Mouse (Mus musculus) heart, embryonic 14.5 days (tissue): ENCODE results near the gene Ywhae. TPM values are rescaled to one million over a fixed set of nuclear protein-coding genes. Genes with fewer than 3 reads are reported as not detected.

Experiments
- ATAC-seq: fragments of 200-750 bp; cut with Nextera tagmentation; 2 replicates; pipeline ENCODE4 v1.8.0; 2017; ENCODE audit warnings: low read depth, moderate TSS enrichment; ENCODE audit not compliant: insufficient number of reproducible peaks, insufficient read depth, low FRiP score
- H3K27ac ChIP-seq, 2 experiments: fragments of 200-500 bp in 1 of 2; fragments of 300-500 bp in 1 of 2; sonication (generic) in 1 of 2; replicated peaks in 1 of 2; 2 replicates each; pipeline ENCODE4 v1.5.1; 2012 to 2014; ENCODE audit warnings: low read depth in 2 of 2, low read length in 2 of 2, control low read depth in 1 of 2, mild to moderate bottlenecking in 1 of 2, mixed read lengths in 1 of 2; ENCODE audit not compliant: control insufficient read depth in 1 of 2, insufficient read depth in 1 of 2
- H3K27me3 ChIP-seq: fragments of 300-500 bp; sonication (generic); 2 replicates; pipeline ENCODE4 v1.6.1; 2014; ENCODE audit warnings: mild to moderate bottlenecking, low read length, control low read depth; ENCODE audit not compliant: control insufficient read depth, insufficient read depth
- H3K36me3 ChIP-seq: fragments of 300-500 bp; sonication (generic); 2 replicates; pipeline ENCODE4 v1.6.1; 2014; ENCODE audit warnings: mild to moderate bottlenecking, control low read depth, low read length, mixed read lengths; ENCODE audit not compliant: control insufficient read depth, insufficient read depth
- H3K4me1 ChIP-seq, 2 experiments: fragments of 200-500 bp in 1 of 2; fragments of 300-500 bp in 1 of 2; sonication (generic) in 1 of 2; 2 replicates each; pipeline ENCODE4 v1.6.1; 2012 to 2014; ENCODE audit warnings: low read length in 2 of 2, control low read depth in 1 of 2, mixed read lengths in 1 of 2; ENCODE audit not compliant: control insufficient read depth in 2 of 2, insufficient read depth in 2 of 2
- H3K4me2 ChIP-seq: fragments of 300-500 bp; sonication (generic); 2 replicates; pipeline ENCODE4 v1.6.1; 2014; ENCODE audit warnings: mild to moderate bottlenecking, low read length
- H3K4me3 ChIP-seq, 2 experiments: fragments of 200-500 bp in 1 of 2; fragments of 300-500 bp in 1 of 2; sonication (generic) in 1 of 2; 2 replicates each; pipeline ENCODE4 v1.5.1; 2012 to 2014; ENCODE audit warnings: low read length in 2 of 2, mild to moderate bottlenecking in 2 of 2, control low read depth in 1 of 2, low read depth in 1 of 2, moderate library complexity in 1 of 2; ENCODE audit not compliant: control insufficient read depth in 1 of 2, insufficient read depth in 1 of 2
- H3K9ac ChIP-seq: fragments of 300-500 bp; sonication (generic); 2 replicates; pipeline ENCODE4 v1.6.1; 2014; ENCODE audit warnings: mild to moderate bottlenecking, low read length
- H3K9me3 ChIP-seq: fragments of 300-500 bp; sonication (generic); 2 replicates; pipeline ENCODE4 v1.6.1; 2016; ENCODE audit warnings: low read length, control low read depth; ENCODE audit not compliant: control insufficient read depth
- WGBS: fragments of 180-500 bp; shearing (Covaris S2); extraction: QIAGEN DNeasy Blood & Tissue Kit; methylation state at CpG from one replicate; pipeline ENCODE4 v1.1.7; 2014; 5-methylcytosine and 5-hydroxymethylcytosine counted together
- polyA plus RNA-seq: library from polyadenylated mRNA; unstranded; fragments of >200 nt; fragmentation: Nextera tagmentation; extraction: Ambion mirVana; gene quantifications from 2 replicates; pipeline ENCODE4 v1.2.1, GENCODE M21; 2014

The Ywhae gene
- polyA plus RNA-seq, 1 experiment from 2014 or later: 732 TPM

DNA sequence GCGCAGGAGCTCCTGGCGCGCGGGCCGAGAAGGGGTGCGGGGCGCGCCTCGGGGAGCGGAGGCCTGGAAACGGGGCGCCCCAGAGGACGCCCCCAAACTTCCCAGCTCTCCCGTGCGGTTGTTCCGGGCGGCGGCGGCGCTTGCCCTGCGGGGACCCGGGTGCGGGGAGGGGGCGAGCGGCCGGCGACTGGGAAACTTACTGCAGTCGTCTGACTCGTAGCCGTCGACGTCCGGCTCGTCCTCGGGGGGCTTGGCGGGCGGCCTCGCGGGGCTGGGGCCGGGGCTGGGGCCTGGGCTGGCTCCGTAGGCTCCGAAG, 62.6 kb downstream of the Ywhae start:
- H3K9ac ChIP-seq: peak overlapping the region; percentile 64
- peak overlapping the region; percentile 73 for H3K4me2 ChIP-seq
- H3K27ac ChIP-seq: no peak overlapping the region
- no peaks in the 10 kb centered on the region for H3K9me3 ChIP-seq
- peaks cover 0 to 10% of the 10 kb centered on the region in 2 experiments; a peak in 1 of 4 replicates for H3K4me1 ChIP-seq
- 2% methylated on average over 37 of the region's 42 CpGs for WGBS
- H3K36me3 ChIP-seq: no peaks in the 10 kb centered on the region
- H3K27me3 ChIP-seq: peaks cover 68% of the 10 kb centered on the region
- no peak for ATAC-seq
- peak overlapping the region; percentile 39 to 49 for H3K4me3 ChIP-seq

DNA sequence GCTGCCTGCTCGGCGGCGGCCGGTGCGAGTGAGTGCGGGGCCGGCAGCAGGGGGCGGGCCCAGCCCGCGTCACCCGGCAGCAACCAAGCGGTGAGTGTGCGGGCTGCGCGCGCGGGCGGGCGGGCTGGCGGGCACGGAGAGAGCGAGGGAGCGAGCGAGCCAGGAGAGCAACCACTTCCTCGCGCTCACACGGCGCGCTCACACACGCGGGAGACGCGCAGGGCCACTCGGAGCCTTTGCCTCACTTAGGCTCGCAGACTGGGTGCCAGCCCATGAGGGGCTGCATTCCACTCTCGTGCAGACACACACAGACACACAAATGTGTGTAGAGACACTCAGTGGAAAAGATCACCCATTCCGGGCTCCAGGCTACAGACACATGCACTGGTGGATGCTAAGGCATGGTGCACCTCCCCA, 63.4 kb downstream of the Ywhae start, which contains the start of gene Doc2b:
Gene Doc2b (minus strand): TSS at position 21 of the 417 bp plus-strand sequence.
- Histone ChIP-seq H3K27me3 (peaks cover 68% of the 10 kb centered on the region), H3K4me2 (peak within 1 kb of the TSS; percentile 73), H3K9ac (peak within 1 kb of the TSS; percentile 64), H3K4me3 (peak within 1 kb of the TSS; percentile 39 to 49), H3K36me3 (no peaks in the 10 kb centered on the region), H3K27ac (no peak within 1 kb of the TSS), H3K4me1 (peaks cover 0 to 10% of the 10 kb centered on the region in 2 experiments; a peak in 1 of 4 replicates), H3K9me3 (no peaks in the 10 kb centered on the region)
- WGBS: 4% methylated on average over 35 of the region's 37 CpGs
- no peak for ATAC-seq

DNA sequence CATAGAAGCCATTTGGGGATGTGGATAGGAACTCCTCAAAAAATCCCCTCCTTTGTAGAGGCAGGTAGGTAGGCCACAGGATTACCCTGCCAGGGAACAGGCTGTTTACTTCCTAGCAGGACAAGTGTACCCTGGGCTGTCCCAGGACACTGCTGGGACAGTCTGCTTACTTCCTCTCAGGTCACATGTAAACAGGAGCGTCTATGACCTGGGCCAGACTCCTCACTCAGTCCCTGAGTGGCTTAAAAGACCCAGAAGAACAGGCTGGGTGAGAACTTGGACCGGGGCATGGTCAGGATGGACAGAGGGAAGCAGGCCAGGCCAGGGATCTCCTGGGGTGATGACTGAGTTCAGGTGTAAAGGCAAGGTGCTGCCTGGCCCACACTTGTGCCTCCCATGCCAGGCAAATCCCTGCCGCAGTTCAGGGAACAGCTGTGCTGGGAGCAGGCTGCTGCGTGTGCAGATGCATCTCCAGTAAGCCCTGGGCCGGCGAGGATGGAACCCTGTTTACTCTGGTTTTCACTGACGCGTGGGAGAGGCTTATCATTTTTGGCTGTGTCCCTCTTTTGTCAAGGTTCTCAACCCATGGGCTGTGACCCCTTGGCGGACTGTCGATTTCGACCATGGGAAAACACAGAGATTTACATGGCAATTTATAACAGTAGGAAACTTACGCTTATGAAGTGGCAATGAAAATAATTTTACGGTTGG, 64.0 kb downstream of the Ywhae start:
- ATAC-seq: no peak
- Histone ChIP-seq H3K9me3 (no peaks in the 10 kb centered on the region), H3K36me3 (no peaks in the 10 kb centered on the region), H3K27me3 (peaks cover 68% of the 10 kb centered on the region), H3K4me1 (peaks cover 0 to 10% of the 10 kb centered on the region in 2 experiments; a peak in 1 of 4 replicates), H3K4me2 (no peak overlapping the region), H3K27ac (no peak overlapping the region), H3K9ac (no peak overlapping the region), H3K4me3 (no peak overlapping the region)
- 68% methylated on average over 13 of the region's 13 CpGs for WGBS

DNA sequence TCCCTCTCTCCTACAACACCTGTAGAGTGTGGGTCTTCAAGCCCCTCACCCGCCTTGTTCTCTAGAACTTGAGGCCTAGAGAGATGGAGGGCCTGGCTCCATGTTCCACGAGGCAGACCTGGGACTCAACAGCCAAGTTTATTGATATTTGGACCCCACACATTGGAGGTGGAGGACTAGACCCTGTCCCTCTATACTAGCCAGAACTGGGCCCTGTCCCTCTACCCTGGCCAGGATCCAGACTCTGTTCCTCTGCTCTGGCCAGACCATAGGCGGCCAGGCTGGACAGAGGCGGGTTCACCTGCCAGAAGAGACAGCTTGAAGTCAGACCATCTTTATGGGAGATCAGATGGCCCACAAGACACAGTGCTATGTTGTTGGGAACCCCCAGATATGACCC, 68.7 kb downstream of the Ywhae start:
- Histone ChIP-seq H3K4me1 (no peaks in the 10 kb centered on the region), H3K9me3 (no peaks in the 10 kb centered on the region), H3K36me3 (no peaks in the 10 kb centered on the region), H3K27ac (no peak overlapping the region), H3K4me3 (no peak overlapping the region), H3K27me3 (peaks cover 24% of the 10 kb centered on the region), H3K4me2 (no peak overlapping the region), H3K9ac (no peak overlapping the region)
- ATAC-seq: no peak; the same call in 1 of the 2 replicates
- WGBS: 73% methylated on average over 4 of the region's 4 CpGs

DNA sequence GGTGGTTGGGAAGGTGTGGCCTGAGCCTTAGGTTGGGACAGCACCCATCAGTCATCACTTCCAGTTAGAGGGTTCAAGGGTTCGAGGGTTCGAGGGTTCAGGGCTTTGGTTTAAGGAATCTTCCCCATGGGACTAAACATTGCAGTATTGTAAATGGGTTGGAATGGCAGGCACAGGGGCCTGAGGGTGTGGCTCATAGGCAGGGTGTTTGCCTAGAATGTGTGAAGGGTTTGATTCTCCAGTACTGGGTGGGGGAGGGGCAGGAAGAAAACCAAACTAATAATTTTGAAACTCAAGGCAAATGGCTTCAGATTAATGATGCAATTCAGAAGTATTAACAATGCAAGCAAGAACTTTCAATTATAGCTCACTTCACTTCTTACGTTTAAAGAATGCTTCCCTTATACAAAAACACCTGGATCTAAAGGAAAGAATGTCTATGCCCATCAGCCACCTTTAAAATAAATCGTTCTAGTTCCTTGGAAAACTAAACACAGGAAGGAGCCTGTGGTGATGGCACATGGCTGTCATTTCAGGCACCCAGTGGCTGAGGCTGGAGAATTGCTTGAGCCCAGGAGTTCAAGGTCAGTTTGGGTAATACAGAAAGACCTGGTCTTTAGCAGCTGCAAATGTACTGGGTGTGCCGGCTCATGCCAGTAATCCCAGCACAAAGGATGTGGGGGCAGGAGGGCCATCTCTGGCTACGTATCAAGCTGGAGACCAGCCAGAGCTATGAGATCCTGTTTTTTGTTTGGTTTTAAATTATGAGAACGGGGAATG, 69.3 kb downstream of the Ywhae start:
- no peak for ATAC-seq
- H3K27me3 ChIP-seq: peaks cover 18% of the 10 kb centered on the region
- H3K4me3 ChIP-seq: no peak overlapping the region
- no peaks in the 10 kb centered on the region for H3K36me3 ChIP-seq
- H3K27ac ChIP-seq: no peak overlapping the region
- H3K9ac ChIP-seq: no peak overlapping the region
- WGBS: 81% methylated on average over 7 of the region's 7 CpGs
- H3K9me3 ChIP-seq: no peaks in the 10 kb centered on the region
- H3K4me1 ChIP-seq: no peaks in the 10 kb centered on the region
- H3K4me2 ChIP-seq: no peak overlapping the region

DNA sequence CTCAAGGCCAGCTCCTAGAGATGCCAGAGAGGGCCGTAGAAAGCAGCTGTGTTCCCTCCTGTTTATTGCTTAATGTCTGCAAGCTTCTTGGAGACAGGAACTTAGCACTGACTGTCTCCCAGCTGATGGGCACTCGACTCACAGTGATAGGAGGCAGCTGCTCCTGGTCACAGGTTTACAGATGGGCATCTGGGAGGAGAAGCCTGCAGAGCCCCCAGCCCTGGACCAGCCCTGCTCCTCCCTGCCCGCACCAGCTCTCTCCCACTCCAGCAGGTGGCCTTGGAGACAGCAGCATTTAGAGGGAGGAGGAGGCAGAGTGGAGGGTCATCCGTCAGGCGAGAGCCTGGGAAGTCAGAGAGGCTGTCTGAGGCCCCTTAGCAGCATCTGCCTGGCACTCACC, 74.8 kb downstream of the Ywhae start:
- H3K4me2 ChIP-seq: no peak overlapping the region
- H3K27ac ChIP-seq: no peak overlapping the region

DNA sequence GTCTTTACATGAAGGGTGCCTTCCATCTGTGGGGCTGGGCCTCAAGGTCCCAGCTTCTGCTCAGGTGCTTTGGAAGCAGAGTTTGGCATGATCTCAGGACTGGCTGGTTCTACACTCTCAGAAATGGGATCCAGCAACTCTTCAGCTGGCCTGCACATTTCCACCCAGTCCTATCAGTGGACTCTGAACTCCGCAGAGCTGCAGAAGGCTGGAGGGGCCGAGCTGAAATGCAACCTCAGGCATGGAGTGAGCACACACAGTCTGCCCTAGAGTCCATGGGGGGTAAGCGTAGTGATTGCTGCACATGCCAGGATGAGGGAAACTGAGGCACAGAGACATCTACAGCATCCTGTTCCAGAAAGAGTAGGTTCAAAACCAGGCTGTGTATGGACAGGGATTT, 77.9 kb downstream of the Ywhae start:
- no peak overlapping the region for H3K4me2 ChIP-seq
- no peaks in the 10 kb centered on the region for H3K9me3 ChIP-seq
- ATAC-seq: no peak
- H3K9ac ChIP-seq: no peak overlapping the region
- WGBS: 89% methylated on average over 3 of the region's 3 CpGs
- no peak overlapping the region for H3K27ac ChIP-seq
- H3K36me3 ChIP-seq: no peaks in the 10 kb centered on the region
- no peak overlapping the region for H3K4me3 ChIP-seq
- no peaks in the 10 kb centered on the region for H3K27me3 ChIP-seq
- peaks cover 16 to 26% of the 10 kb centered on the region in 2 experiments for H3K4me1 ChIP-seq

More for the DNA sequence above, 74.8 kb downstream of the Ywhae start:
- Histone ChIP-seq H3K27me3 (no peaks in the 10 kb centered on the region), H3K4me3 (no peak overlapping the region), H3K4me1 (peaks cover 8 to 11% of the 10 kb centered on the region in 2 experiments), H3K9ac (no peak overlapping the region), H3K9me3 (no peaks in the 10 kb centered on the region), H3K36me3 (no peaks in the 10 kb centered on the region)
- ATAC-seq: no peak
- 42% methylated on average over 5 of the region's 5 CpGs for WGBS
